Mouse (Mus musculus): ENCODE results near the gene Sim1. TPM values are rescaled to one million over a fixed set of nuclear protein-coding genes. Genes with fewer than 3 reads are reported as not detected.

The Sim1 gene
- polyA plus RNA-seq (2015; fragmentation: Nextera tagmentation; extraction: Ambion mirVana) = not detected in 2 replicates

DNA sequence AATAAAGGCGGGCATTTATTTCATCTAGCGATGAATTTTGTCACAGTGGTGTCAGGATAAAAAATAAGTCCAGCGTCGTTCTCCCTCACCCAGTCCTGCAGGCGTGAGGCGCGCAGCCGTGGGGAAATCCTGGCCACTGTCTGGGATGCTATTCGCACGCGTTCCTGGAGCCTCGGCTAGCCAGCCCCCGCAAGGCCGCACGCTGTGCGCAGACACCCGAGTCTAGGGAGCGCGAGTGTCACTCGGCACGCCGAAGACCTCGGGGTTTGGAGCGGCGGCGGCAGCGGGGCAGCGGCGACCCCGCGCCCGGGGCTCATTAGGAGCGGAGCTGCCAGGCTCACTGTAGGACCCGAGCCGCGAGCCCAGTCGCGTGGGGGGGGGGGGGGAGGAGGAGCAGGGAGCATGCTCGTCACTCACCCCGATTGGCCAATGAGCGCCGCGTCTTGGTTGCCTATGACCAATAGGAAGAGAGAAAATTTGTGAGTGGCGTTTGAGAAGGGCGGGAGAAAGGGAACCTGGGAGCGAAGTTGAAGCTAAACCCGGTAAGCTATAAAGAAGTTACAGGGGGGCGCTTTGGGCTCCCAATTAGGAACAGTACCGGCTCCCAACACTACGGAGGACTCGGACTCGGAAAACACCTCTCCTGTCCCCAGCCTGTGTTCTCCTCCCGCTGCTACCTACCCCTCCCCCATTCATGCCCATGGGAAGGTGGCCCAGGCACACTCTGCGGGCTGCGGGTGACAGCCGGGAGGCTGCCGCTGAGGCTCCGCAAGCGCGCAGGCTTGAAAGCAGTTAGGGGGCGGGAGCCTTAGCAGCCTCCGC lies at the start of gene Sim1:
Gene Sim1, plus strand, starts transcription at position 585 of the 822 bp plus-strand sequence.

